Mouse (Mus musculus): Measurements from ENCODE around the gene Ubac2.

DNA sequence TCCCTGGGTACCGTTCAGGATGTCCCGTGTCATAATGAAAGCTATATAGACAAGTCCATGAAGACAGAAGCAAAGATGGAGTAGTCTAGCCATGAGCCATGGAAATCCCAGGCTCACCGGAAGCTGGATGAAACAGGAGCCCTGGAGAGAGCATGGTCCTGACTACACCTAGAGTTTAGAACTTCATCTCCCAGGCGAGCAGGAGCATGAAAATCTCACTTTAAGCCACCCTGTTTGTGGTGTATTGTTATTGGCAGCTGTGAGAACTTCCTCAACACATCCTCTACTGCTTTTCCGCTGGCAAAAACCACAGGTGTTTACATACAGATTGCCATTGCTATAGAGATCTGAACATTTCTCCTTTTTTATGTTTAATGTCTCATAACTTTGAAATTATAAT is 185.2 kb downstream of the Ubac2 start:
- TF ChIP-seq CTCF (IDR thresholded peaks at IDR 0.05; ENCODE audit: low read depth) (no peak), EP300 (IDR thresholded peaks at IDR 0.05; ENCODE audit: low read depth) (no peak)
